Mouse (Mus musculus): ENCODE data around the gene Zfp787. TPM values are rescaled to one million over a fixed set of nuclear protein-coding genes. Genes with fewer than 3 reads are reported as not detected.
A peak's percentile ranks its signal among the peaks of the same experiment; 100 is the strongest.

The Zfp787 gene
- polyA plus RNA-seq, 1 experiment: 54.2 TPM

DNA sequence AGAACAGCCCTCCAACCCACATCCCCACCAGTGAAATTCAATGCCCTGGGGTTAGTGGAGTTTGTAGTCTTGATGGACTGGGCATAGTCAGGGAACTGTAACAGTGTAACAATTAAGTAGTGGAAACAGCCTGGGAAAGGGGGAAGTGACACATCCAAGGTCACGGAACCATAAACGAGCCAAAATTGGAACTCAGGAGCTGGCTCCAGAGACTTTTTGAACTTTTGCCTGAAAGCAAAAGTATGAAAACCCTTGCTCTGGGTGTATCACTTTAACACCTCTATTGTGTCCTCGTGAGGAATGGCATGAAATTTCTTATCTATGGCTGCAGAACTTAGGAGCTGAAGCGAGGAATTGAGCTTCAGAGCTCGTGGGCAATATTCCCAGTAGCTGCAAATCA, 1.6 kb downstream of the Zfp787 start:
- H3K27me3 ChIP-seq (replicated peaks; ENCODE audit: control insufficient read depth, insufficient read depth, low read length): no peaks in the 10 kb centered on the region
- H3K27ac ChIP-seq (ENCODE audit: insufficient read depth, low read depth, low read length): peak overlapping the region; percentile 97
- TF ChIP-seq CTCF (conservative IDR thresholded peaks at IDR 0.05; ENCODE audit: insufficient read depth, insufficient read length, low read depth, low read length) (no peak), POLR2A (IDR thresholded peaks at IDR 0.05; ENCODE audit: low read depth, low read length) (no peak)
- peak; percentile 35 for DNase-seq
- peak overlapping the region; percentile 84; the same call in 1 of the 2 replicates for H3K4me3 ChIP-seq (ENCODE audit: insufficient read depth, low read depth, low read length)
- WGBS: 7% methylated on average over 5 of the region's 5 CpGs
- peaks cover 47% of the 10 kb centered on the region for H3K4me1 ChIP-seq (ENCODE audit: control insufficient read depth, insufficient read depth, low read length)
- H3K36me3 ChIP-seq (ENCODE audit: control insufficient read depth, insufficient read depth, low read length): no peaks in the 10 kb centered on the region

DNA sequence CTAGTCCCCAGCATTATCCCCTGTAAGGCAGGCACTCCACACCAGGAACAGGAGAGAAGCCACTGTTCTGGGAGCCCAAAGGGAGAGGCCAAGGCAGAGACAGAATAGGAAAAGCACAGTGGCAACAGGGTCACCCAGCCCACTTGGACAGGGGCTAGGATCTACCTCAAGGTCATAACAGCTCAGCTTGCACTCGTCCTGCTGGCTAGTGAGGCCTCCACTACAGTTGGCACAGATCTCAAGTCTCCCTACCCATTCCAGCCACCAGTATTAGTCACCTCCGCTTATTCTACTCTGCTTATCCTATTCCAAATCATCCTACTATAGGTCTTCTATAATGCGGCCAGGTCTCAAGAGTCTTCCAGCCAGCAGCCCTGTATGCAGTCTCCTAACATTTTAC, 2.7 kb downstream of the Zfp787 start:
- Histone ChIP-seq H3K4me1 (ENCODE audit: control insufficient read depth, insufficient read depth, low read length) (peaks cover 57% of the 10 kb centered on the region), H3K27me3 (replicated peaks; ENCODE audit: control insufficient read depth, insufficient read depth, low read length) (no peaks in the 10 kb centered on the region), H3K4me3 (ENCODE audit: insufficient read depth, low read depth, low read length) (no peak overlapping the region), H3K36me3 (ENCODE audit: control insufficient read depth, insufficient read depth, low read length) (no peaks in the 10 kb centered on the region), H3K27ac (ENCODE audit: insufficient read depth, low read depth, low read length) (peak overlapping the region; percentile 97)
- DNase-seq: no peak
- WGBS: 45% methylated on average over 3 of the region's 3 CpGs
- no peak for TF ChIP-seq POLR2A (IDR thresholded peaks at IDR 0.05; ENCODE audit: low read depth, low read length)
- TF ChIP-seq CTCF (conservative IDR thresholded peaks at IDR 0.05; ENCODE audit: insufficient read depth, insufficient read length, low read depth, low read length): no peak

DNA sequence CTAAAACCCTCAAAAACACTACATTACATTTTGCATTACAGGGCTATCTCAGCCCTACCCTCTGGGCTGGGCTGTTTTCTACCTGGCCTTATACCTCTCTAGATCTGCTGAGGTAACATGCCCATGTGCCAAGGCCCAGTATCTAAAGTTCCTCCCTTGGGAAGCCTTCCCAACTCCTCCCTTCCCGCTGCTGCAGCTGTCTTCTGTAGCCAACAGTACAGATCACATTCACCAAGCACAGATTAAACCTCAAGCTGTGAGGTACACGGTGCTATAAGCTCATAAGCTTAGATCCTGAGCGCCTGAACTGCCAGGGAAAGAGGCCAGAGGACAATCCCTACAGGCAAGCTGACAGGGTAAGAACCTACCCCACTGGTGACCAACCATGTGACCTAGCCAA, 3.8 kb downstream of the Zfp787 start:
- H3K27ac ChIP-seq (ENCODE audit: insufficient read depth, low read depth, low read length): peak overlapping the region; percentile 42; the same call in 1 of the 2 replicates
- H3K36me3 ChIP-seq (ENCODE audit: control insufficient read depth, insufficient read depth, low read length): no peaks in the 10 kb centered on the region
- 41% methylated on average over 3 of the region's 3 CpGs for whole genome bisulfite sequencing
- peaks cover 63% of the 10 kb centered on the region for H3K4me1 ChIP-seq (ENCODE audit: control insufficient read depth, insufficient read depth, low read length)
- TF ChIP-seq CTCF (conservative IDR thresholded peaks at IDR 0.05; ENCODE audit: insufficient read depth, insufficient read length, low read depth, low read length): no peak
- no peak for TF ChIP-seq POLR2A (IDR thresholded peaks at IDR 0.05; ENCODE audit: low read depth, low read length)
- no peak overlapping the region for H3K4me3 ChIP-seq (ENCODE audit: insufficient read depth, low read depth, low read length)
- H3K27me3 ChIP-seq (replicated peaks; ENCODE audit: control insufficient read depth, insufficient read depth, low read length): no peaks in the 10 kb centered on the region
- DNase-seq: peak; percentile 38

DNA sequence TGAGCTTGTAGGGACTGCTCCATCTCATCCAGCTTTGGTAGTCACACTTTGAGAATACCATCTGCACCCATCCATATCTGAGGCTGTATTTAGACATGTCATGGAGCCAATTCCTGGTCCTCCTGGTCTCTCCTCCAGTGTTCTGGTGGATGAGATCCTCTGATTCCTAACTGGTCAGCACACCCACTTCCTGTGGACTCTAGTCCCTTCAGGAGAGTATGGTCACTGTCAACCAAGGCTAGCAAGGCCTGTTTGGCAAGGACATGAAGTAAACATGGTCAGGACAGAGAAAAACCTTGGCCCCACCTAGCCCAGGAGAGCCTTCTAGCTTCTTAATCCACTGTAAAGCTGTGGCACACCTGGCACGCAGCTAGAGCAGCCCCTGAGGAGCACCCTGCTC, 4.5 kb downstream of the Zfp787 start:
- no peak for DNase-seq
- Histone ChIP-seq H3K4me1 (ENCODE audit: control insufficient read depth, insufficient read depth, low read length) (peaks cover 65% of the 10 kb centered on the region), H3K27me3 (replicated peaks; ENCODE audit: control insufficient read depth, insufficient read depth, low read length) (no peaks in the 10 kb centered on the region), H3K4me3 (ENCODE audit: insufficient read depth, low read depth, low read length) (no peak overlapping the region), H3K36me3 (ENCODE audit: control insufficient read depth, insufficient read depth, low read length) (no peaks in the 10 kb centered on the region), H3K27ac (ENCODE audit: insufficient read depth, low read depth, low read length) (0 out of 2 replicates have a peak overlapping the region, but pooled peaks have one; percentile 13)
- 46% methylated on average over 1 of the region's 1 CpGs for WGBS
- TF ChIP-seq CTCF (conservative IDR thresholded peaks at IDR 0.05; ENCODE audit: insufficient read depth, insufficient read length, low read depth, low read length) (no peak), POLR2A (IDR thresholded peaks at IDR 0.05; ENCODE audit: low read depth, low read length) (no peak)

DNA sequence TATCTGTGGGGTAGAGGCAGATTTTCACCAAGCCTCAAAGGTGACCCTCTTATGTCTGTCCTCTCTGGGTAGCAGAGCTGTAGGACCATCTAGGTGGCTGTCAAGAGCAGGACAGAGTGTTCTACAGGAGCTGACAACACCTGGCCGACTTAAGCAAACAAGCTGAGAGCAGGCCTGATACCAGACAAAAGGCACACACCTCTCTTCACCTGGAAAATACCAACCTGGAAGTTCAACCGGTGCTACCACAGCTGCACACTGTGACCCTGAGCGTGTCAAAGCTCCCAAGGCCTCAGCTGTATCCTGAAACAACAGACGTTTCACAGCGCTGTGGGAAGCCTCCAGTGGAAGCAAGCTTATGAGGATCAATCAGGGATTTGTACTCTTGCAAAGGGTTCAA, 8.1 kb downstream of the Zfp787 start:
- TF ChIP-seq CTCF (conservative IDR thresholded peaks at IDR 0.05; ENCODE audit: insufficient read depth, insufficient read length, low read depth, low read length) (no peak), POLR2A (IDR thresholded peaks at IDR 0.05; ENCODE audit: low read depth, low read length) (no peak)
- 35% methylated on average over 5 of the region's 5 CpGs for WGBS
- no peaks in the 10 kb centered on the region for H3K27me3 ChIP-seq (replicated peaks; ENCODE audit: control insufficient read depth, insufficient read depth, low read length)
- H3K36me3 ChIP-seq (ENCODE audit: control insufficient read depth, insufficient read depth, low read length): no peaks in the 10 kb centered on the region
- DNase-seq: no peak
- no peak overlapping the region for H3K4me3 ChIP-seq (ENCODE audit: insufficient read depth, low read depth, low read length)
- H3K4me1 ChIP-seq (ENCODE audit: control insufficient read depth, insufficient read depth, low read length): peaks cover 73% of the 10 kb centered on the region
- H3K27ac ChIP-seq (ENCODE audit: insufficient read depth, low read depth, low read length): peak overlapping the region; percentile 67

DNA sequence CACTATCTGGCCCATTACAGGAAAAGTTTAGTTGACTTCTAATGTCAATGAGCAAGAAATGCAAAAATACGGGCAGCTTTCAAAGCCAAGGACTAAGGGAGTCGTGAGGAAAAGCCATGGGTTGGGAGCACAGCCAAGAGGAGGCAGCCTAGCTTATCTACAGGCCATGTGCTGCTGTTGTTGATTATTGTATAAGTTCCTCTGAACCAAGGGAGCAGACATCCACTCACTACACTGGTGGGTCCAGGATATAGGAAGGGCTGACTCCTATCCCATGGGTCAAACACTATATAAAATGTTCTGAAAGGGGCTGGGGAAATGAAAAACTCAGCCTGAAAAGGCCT, 8.8 kb downstream of the Zfp787 start:
- Histone ChIP-seq H3K27ac (ENCODE audit: insufficient read depth, low read depth, low read length) (peak overlapping the region; percentile 62), H3K4me3 (ENCODE audit: insufficient read depth, low read depth, low read length) (no peak overlapping the region), H3K4me1 (ENCODE audit: control insufficient read depth, insufficient read depth, low read length) (peaks cover 67% of the 10 kb centered on the region), H3K36me3 (ENCODE audit: control insufficient read depth, insufficient read depth, low read length) (no peaks in the 10 kb centered on the region), H3K27me3 (replicated peaks; ENCODE audit: control insufficient read depth, insufficient read depth, low read length) (no peaks in the 10 kb centered on the region)
- TF ChIP-seq CTCF (conservative IDR thresholded peaks at IDR 0.05; ENCODE audit: insufficient read depth, insufficient read length, low read depth, low read length) (no peak), POLR2A (IDR thresholded peaks at IDR 0.05; ENCODE audit: low read depth, low read length) (no peak)
- 10% methylated on average over 2 of the region's 2 CpGs for WGBS
- no peak for DNase-seq

DNA sequence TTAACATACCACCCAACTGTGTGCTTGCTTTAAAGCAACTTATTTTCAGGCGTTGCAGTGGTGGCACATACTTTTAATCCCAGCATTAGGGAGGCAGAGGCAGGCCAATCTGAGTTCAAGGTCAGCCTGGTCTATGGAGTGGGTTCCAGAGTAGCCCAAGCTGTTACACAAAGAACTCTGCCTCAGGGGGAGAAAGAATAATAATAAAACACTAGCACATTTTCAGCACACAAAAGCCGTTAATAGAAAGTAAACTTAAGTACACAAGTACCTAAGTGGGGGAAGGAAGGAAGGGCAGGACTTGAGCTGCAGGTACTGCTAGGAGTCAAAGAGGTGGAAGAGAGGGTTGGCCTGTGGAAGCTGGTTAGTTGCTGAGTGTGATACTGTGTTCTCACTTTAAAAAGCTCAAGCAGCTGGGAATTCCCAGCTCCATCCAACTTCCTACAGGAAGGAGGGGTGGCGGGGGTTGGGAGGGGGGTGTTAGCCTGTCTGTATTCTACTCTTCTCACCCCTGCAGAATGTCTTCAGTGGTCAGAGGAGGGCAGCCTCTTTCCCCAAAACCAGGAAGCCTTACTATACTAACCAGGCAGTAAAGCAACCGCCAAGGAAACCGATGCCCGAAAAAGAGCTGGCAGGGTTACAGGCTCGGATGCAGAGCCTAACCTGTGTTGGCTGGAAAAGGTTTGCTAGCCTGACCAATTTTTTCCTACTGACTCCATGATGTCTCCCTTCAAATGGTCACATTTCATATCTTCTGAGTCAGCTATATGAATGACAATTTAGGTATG, 9.4 kb downstream of the Zfp787 start:
- TF ChIP-seq CTCF (conservative IDR thresholded peaks at IDR 0.05; ENCODE audit: insufficient read depth, insufficient read length, low read depth, low read length): no peak
- peaks cover 61% of the 10 kb centered on the region for H3K4me1 ChIP-seq (ENCODE audit: control insufficient read depth, insufficient read depth, low read length)
- no peaks in the 10 kb centered on the region for H3K36me3 ChIP-seq (ENCODE audit: control insufficient read depth, insufficient read depth, low read length)
- peak overlapping the region; percentile 78 for H3K27ac ChIP-seq (ENCODE audit: insufficient read depth, low read depth, low read length)
- 30% methylated on average over 7 of the region's 7 CpGs for WGBS
- H3K4me3 ChIP-seq (ENCODE audit: insufficient read depth, low read depth, low read length): no peak overlapping the region
- H3K27me3 ChIP-seq (replicated peaks; ENCODE audit: control insufficient read depth, insufficient read depth, low read length): no peaks in the 10 kb centered on the region
- DNase-seq: no peak

All from kidney, adult 2 months (tissue).